Mouse (Mus musculus) limb, embryonic 11.5 days (tissue): ENCODE measurements at regions not wholly inside any gene's neighbourhood (a gene's known extent, or its start where the extent isn't known, plus 50 kb on each side); places are given as distances from the start of the nearest gene placed in this dataset.
A peak's percentile ranks its signal among the peaks of the same experiment; 100 is the strongest.

Experiments
- ATAC-seq: fragments of 200-750 bp; cut with Nextera tagmentation; 2 replicates; pipeline ENCODE4 v1.8.0; 2017; ENCODE audit warnings: low read depth; ENCODE audit not compliant: insufficient number of reproducible peaks, low FRiP score, low TSS enrichment
- DNase-seq: peaks from one replicate; pipeline ENCODE4 v3.0.0-alpha.2; 2015; ENCODE audit warnings: low spot score
- H3K27ac ChIP-seq: fragments of 300-500 bp; sonication (generic); replicated peaks from 2 replicates; pipeline ENCODE4 v1.5.1; 2014; ENCODE audit warnings: low read depth, mild to moderate bottlenecking, low read length
- H3K27me3 ChIP-seq: fragments of 300-500 bp; sonication (generic); 2 replicates; pipeline ENCODE4 v1.6.1; 2014; ENCODE audit warnings: mild to moderate bottlenecking, low read length, mixed read lengths; ENCODE audit not compliant: control insufficient read depth, insufficient read depth
- H3K36me3 ChIP-seq: fragments of 300-500 bp; sonication (generic); 2 replicates; pipeline ENCODE4 v1.6.1; 2014; ENCODE audit warnings: mild to moderate bottlenecking, low read length, moderate library complexity, mixed read lengths; ENCODE audit not compliant: control insufficient read depth, insufficient read depth
- H3K4me1 ChIP-seq: fragments of 300-500 bp; sonication (generic); 2 replicates; pipeline ENCODE4 v1.6.1; 2014; ENCODE audit warnings: low read length, mixed read lengths; ENCODE audit not compliant: control insufficient read depth, insufficient read depth
- H3K4me2 ChIP-seq: fragments of 300-500 bp; sonication (generic); 2 replicates; pipeline ENCODE4 v1.6.1; 2014; ENCODE audit warnings: low read depth, mild to moderate bottlenecking, moderate library complexity; ENCODE audit not compliant: severe bottlenecking
- H3K4me3 ChIP-seq: fragments of 300-500 bp; sonication (generic); 2 replicates; pipeline ENCODE4 v1.5.1; 2014; ENCODE audit warnings: low read depth, low read length
- H3K9ac ChIP-seq: fragments of 300-500 bp; sonication (generic); 2 replicates; pipeline ENCODE4 v1.6.1; 2014; ENCODE audit warnings: mild to moderate bottlenecking, low read length
- H3K9me3 ChIP-seq: fragments of 300-500 bp; sonication (generic); 2 replicates; pipeline ENCODE4 v1.6.1; 2016; ENCODE audit warnings: low read length; ENCODE audit not compliant: control insufficient read depth
- WGBS: fragments of 180-500 bp; shearing (Covaris S2); extraction: QIAGEN DNeasy Blood & Tissue Kit; methylation state at CpG from one replicate; pipeline ENCODE4 v1.1.7; 2014; 5-methylcytosine and 5-hydroxymethylcytosine counted together

- ATAC-seq: no peak
- no peaks in the 10 kb centered on the region for H3K27me3 ChIP-seq
- WGBS: 81% methylated on average over 9 of the region's 9 CpGs
Observed at GRCm38 (mm10) chr1:186374009-186374649, 257.0 kb upstream of the Lyplal1 start.

GRCm38 (mm10) chr1:186373386-186373785 lies 256.3 kb upstream of the Lyplal1 start:
- 59% methylated on average over 4 of the region's 4 CpGs for WGBS
- DNase-seq: no peak
- H3K27ac ChIP-seq: no peak overlapping the region
- no peaks in the 10 kb centered on the region for H3K4me1 ChIP-seq
- ATAC-seq: no peak
- no peak overlapping the region for H3K4me3 ChIP-seq
- H3K36me3 ChIP-seq: no peaks in the 10 kb centered on the region
- no peak overlapping the region for H3K9ac ChIP-seq
- no peaks in the 10 kb centered on the region for H3K27me3 ChIP-seq
- H3K9me3 ChIP-seq: no peaks in the 10 kb centered on the region
- no peak overlapping the region for H3K4me2 ChIP-seq

More at GRCm38 (mm10) chr1:186374009-186374649, 257.0 kb upstream of the Lyplal1 start:
- no peak overlapping the region for H3K27ac ChIP-seq
- H3K36me3 ChIP-seq: no peaks in the 10 kb centered on the region
- no peak for DNase-seq
- H3K9me3 ChIP-seq: no peaks in the 10 kb centered on the region
- no peak overlapping the region for H3K9ac ChIP-seq
- no peaks in the 10 kb centered on the region for H3K4me1 ChIP-seq
- no peak overlapping the region for H3K4me2 ChIP-seq
- no peak overlapping the region for H3K4me3 ChIP-seq

DNA sequence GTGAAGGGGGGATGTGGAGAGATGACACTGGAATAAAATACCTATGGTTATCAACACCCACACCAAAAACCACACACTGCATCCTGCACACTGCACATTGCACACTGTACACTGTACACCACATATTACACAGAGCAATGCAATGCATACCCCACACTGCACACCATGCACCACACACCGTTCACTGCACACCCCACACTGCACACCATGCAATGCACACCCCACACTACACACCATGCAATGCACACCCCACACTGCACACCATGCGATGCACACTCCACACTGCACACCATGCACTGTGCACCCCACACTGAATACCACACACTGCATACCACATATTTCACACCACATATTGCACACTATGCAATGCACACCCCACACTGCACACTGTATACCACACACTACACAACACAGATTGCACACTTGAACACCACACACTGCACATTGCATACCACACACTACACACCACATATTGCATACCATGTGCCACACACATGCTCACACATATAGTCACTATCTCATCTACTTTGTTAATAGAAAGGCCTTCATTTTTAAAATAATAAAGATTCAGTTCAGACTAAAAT lies 255.8 kb upstream of the Lyplal1 start:
- no peaks in the 10 kb centered on the region for H3K9me3 ChIP-seq
- no peak for ATAC-seq
- DNase-seq: no peak
- no peaks in the 10 kb centered on the region for H3K36me3 ChIP-seq
- H3K9ac ChIP-seq: no peak overlapping the region
- H3K27ac ChIP-seq: no peak overlapping the region
- H3K4me1 ChIP-seq: no peaks in the 10 kb centered on the region
- WGBS: 98% methylated on average over 2 of the region's 2 CpGs
- H3K27me3 ChIP-seq: no peaks in the 10 kb centered on the region
- H3K4me2 ChIP-seq: no peak overlapping the region
- no peak overlapping the region for H3K4me3 ChIP-seq

DNA sequence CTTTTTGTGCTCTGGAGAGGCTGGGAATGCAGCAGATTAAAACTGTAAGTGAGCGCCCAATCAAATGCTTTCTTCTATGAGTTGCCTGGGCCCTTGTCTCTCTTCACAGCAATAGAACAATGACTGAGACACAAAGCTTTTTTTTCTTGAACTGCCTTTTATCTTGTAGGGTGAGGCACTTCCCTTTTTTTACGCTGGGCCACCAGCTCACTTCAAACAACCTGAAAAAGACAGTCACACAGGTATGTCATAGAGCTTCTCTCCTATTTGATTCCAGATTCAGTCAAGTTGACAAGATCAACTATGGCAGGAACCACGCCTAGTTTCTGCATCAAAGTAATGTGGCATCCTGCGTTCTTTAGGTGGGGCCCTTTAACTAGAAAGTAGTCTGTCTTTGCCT lies 246.2 kb upstream of the Lyplal1 start:
- Histone ChIP-seq H3K27ac (no peak overlapping the region), H3K9ac (no peak overlapping the region), H3K4me1 (no peaks in the 10 kb centered on the region), H3K36me3 (no peaks in the 10 kb centered on the region), H3K27me3 (no peaks in the 10 kb centered on the region), H3K4me3 (no peak overlapping the region), H3K4me2 (no peak overlapping the region), H3K9me3 (no peaks in the 10 kb centered on the region)
- ATAC-seq (no peak), DNase-seq (no peak)
- WGBS: 94% methylated on average over 4 of the region's 4 CpGs

GRCm38 (mm10) chr1:186358011-186358670 lies 241.0 kb upstream of the Lyplal1 start:
- no peak overlapping the region for H3K9ac ChIP-seq
- H3K27ac ChIP-seq: no peak overlapping the region; the same call in 1 of the 2 replicates
- H3K4me1 ChIP-seq: peaks cover 2% of the 10 kb centered on the region; the same call in 1 of the 2 replicates
- no peak overlapping the region for H3K4me3 ChIP-seq
- no peak overlapping the region for H3K4me2 ChIP-seq
- no peaks in the 10 kb centered on the region for H3K27me3 ChIP-seq
- ATAC-seq (no peak), DNase-seq (peak; percentile 28)
- no peaks in the 10 kb centered on the region for H3K9me3 ChIP-seq
- no peaks in the 10 kb centered on the region for H3K36me3 ChIP-seq
- WGBS: 48% methylated on average over 15 of the region's 15 CpGs

DNA sequence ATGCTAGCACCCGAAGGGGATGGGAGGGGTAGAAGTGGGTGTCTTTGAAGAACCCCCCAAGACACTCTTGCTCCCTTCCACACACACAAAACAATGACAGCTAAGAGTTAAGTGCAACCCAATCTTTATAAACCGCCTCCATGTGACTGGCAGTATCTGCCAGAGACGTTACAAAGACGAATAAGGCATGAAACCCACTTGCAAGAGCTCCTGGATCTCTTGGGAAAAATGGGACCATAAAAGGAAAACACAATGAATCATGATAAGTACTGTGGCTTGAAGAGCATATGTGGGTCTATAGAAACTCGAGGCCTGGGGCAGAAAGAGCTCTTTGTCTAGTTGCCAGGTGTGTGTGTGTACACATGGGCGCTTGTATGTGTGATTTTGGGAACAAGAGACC lies 237.6 kb upstream of the Lyplal1 start:
- Histone ChIP-seq H3K36me3 (no peaks in the 10 kb centered on the region), H3K9me3 (no peaks in the 10 kb centered on the region), H3K9ac (no peak overlapping the region), H3K4me1 (peaks cover 2% of the 10 kb centered on the region; the same call in 1 of the 2 replicates), H3K4me2 (no peak overlapping the region), H3K27ac (no peak overlapping the region), H3K27me3 (no peaks in the 10 kb centered on the region), H3K4me3 (no peak overlapping the region)
- no peak for DNase-seq
- WGBS: 58% methylated on average over 6 of the region's 6 CpGs
- no peak for ATAC-seq

DNA sequence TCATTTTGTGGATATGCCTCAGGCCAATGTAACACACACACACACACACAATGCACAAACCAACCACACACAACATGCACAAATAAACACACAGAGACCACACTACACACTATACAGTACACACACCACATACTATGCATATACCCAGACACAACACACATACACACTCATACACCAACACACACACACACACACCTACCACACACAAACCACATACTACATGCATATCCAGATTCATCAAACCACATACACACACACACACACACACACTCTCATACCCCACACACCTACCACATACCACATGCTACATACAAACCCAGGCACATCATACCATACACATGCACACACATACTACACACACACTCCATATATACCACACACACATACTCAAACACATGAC lies 237.0 kb upstream of the Lyplal1 start:
- DNase-seq: no peak
- no peak for ATAC-seq
- no peak overlapping the region for H3K4me3 ChIP-seq
- no peaks in the 10 kb centered on the region for H3K36me3 ChIP-seq
- H3K9me3 ChIP-seq: no peaks in the 10 kb centered on the region
- no peak overlapping the region for H3K9ac ChIP-seq
- H3K4me2 ChIP-seq: no peak overlapping the region
- H3K27ac ChIP-seq: no peak overlapping the region
- peaks cover 2% of the 10 kb centered on the region; the same call in 1 of the 2 replicates for H3K4me1 ChIP-seq
- no peaks in the 10 kb centered on the region for H3K27me3 ChIP-seq

DNA sequence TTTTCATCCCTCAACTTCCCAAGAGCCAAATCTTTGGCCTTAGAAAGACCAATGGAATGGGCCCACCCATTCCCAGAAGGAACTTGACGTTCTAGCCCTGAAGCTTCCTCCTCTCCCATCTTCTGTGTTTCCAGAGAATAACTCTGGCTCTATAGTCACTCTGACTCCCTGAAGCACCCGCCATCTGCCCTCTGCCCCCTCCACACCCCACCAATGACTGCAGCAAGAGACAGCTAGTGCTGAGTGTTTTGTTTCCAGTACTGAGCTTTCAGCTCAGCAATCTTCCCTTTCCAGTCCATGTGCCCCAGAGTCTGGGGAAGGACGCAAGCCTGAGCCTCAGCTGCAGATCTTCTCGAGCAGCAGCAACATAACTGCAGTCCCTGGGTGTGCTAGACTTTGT lies 233.3 kb upstream of the Lyplal1 start:
- no peak overlapping the region for H3K9ac ChIP-seq
- H3K27me3 ChIP-seq: no peaks in the 10 kb centered on the region
- no peak for DNase-seq
- no peak overlapping the region for H3K4me2 ChIP-seq
- H3K36me3 ChIP-seq: no peaks in the 10 kb centered on the region
- ATAC-seq: no peak
- no peak overlapping the region for H3K27ac ChIP-seq
- 90% methylated on average over 4 of the region's 4 CpGs for WGBS
- no peaks in the 10 kb centered on the region for H3K9me3 ChIP-seq
- H3K4me1 ChIP-seq: no peaks in the 10 kb centered on the region
- no peak overlapping the region for H3K4me3 ChIP-seq
